Mouse (Mus musculus): Measurements from ENCODE around the gene Alg13. TPM values are rescaled to one million over a fixed set of nuclear protein-coding genes. Genes with fewer than 3 reads are reported as not detected.

Gene Alg13
- polyA plus RNA-seq, 1 experiment: 4.0 TPM

Other genes with a start within 250 kb of the Alg13 start
- 0.03 and 0.11 TPM in 2 replicates for gene A730046J19Rik, start 164.1 kb upstream of the Alg13 start, polyA plus RNA-seq (2012; rRNA removed)
- 1.9 and 2.8 TPM in 2 replicates for gene Trpc5os, start 138.8 kb downstream of the Alg13 start, polyA plus RNA-seq (2012; rRNA removed)